Mouse (Mus musculus): ENCODE results near the gene Ifi208.
"Not testable (repeated sequence)": the region's sequence is repeated elsewhere in the genome, so short reads cannot be mapped to it uniquely, and the experiment has no call there.

Ifi208 gene

DNA sequence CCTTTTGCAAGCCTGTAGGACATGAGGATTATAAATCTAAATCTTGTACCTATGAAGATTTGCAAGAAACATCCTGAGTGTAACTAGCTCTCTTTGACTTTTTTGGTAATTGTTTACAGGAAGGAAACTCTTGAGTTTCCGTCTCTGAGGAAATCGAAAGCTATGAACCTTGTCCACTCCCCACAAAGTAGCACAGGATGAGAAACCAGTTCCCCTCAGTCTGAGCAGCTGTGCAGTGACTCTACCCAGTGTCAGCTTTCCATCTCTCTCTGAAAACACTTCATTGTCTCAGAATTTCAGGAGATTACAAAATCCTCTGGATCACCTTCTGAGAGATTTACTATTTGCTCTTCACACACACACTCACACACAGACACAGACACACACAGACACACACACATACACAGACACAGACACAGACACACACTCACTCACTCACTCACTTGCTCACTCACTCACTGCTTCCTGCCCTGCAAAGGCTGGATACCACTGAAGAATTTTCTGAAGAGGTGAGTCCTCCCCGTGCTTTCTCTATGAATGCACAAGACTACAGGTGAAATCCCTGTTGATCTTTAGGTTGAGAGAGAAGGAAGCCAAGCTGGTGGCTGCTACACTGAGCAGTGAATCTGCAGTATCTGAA, at the start of gene Ifi208:
TSS of gene Ifi208 (plus strand) at position 218 of the 640 bp plus-strand sequence.
- DNase-seq (ENCODE audit: low spot score in 2 of 2) = not testable (repeated sequence)

DNA sequence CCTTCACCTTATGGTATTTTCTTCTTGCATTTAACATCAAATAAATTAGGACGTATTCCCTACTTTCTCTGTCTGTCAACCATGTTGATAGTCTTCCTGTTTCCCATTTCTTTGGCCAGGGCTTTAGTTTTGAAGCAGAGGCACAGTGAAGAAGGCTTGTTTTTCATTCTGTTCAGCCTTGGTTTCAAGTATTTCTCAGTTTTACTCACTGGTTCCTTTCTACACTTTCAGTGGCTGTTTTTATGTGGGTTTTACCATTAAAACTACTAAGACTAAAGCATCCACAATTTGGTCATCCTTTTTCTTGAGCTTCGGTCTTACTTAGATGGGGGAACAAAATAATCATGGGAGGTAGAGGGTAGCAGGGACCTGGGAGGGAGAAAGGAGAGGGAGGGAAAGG, 49.4 kb upstream of the Ifi208 start:
- DNase-seq (ENCODE audit: low spot score in 2 of 2) = no peak

DNA sequence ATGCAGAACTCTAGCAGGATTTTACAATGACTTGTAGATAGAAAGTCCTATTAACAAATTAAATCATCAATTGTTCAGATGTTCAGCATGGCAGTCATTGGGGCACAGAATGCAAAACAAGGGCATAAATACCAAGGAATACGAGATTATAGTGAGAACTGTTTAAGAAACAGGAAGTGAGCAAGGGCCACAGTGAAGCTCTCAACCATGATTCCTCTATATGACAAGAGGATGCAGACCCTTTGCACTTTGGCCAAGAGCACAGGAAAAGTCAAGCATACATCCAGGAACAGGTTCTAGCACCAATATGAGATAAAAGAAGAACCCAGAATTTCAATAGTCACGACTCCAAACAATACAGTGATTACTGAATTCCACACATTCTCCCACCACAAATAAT, 46.8 kb upstream of the Ifi208 start:
- DNase-seq (ENCODE audit: low spot score in 2 of 2) = no peak

DNA sequence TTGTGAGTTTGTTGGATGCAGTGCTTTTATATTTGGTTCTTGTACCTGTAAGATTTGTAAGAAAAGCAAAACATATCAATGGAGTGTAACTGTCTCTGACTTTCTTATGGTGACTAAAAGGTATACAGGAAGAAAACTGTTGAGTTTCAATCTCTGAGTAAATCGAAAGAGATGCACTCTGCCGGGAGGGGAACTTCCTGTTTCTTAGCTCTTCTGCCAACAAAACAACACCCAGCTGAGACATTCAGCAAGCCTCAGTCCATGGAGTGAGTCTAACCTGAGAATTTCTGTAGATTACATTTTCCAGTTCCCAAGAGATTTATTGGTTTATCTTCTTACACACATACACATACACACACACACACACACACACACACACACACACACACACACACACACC, 42.9 kb upstream of the Ifi208 start, which contains the start of gene Ifi209:
TSS of gene Ifi209 (plus strand) at position 296 of the 400 bp plus-strand sequence.
- not testable (repeated sequence) for DNase-seq (ENCODE audit: low spot score in 2 of 2)

DNA sequence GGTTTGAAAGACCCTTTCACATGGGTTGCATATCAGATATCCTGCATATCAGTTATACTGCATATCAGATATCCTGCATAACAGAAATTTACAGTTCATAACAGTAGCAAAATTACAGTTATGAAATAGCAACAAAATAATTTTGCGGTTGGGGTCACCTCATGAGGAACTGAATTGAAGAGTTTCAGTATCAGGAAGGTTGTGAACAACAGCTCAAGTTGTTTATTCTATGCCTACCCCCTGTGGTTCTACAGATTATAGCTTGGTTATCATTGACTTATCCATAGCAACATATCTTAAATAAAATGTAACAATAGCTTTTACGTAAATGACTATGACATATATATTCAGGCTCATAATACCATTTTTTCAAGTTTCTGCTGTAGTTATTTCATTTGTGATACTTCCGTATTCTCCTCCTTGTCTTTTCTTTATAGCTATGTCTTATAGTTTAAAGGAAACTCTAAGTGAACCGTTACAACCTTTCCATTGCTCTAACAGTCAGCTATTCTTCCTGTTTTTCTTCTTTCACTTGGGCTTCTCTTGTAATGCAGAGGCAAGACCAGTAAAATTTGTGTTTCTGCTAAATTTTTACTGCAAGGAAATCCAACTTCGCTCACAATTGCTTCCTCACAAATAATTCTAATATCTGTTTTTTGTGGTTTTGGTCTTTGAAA, 39.4 kb upstream of the Ifi208 start:
- DNase-seq (ENCODE audit: low spot score in 2 of 2) = no peak

DNA sequence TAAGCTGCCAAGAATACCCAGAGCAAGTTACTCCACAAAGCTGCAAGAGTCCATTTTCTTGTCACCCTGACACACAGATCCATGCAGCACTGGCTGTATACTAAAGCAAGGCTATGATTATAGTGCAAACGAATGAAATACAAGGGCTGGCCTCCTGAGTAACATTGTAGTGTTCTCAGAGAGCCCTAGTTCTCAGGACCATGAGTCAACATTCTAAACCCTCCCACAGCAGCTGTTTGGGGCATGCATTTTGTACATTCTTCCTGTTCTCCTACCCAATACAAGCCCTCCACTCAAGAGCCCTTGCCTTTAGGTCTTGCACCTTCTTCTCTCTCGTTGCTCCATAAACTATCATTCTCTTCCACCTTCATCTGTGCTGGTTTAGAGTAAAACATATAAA, 28.1 kb upstream of the Ifi208 start:
- no peak for DNase-seq (ENCODE audit: low spot score in 2 of 2)

DNA sequence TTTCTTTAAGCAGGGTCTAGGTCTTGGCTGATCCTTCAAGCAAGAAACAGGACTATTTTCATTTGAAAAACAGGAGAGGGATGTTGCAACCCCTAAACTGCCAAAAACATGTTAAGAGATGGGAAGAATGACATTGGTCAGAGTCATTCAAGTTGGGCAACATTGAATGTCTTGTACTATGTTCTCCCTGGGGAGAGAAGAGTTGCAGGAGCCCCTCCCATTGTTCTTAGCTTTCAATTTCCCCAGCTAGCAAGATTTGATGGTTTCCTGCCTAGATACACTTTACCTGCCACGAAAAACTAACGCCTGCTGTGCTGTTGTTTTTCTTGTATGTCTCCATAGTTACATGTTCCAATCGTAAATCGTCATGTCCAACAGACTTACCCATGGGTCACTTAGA, 15.5 kb upstream of the Ifi208 start:
- DNase-seq (ENCODE audit: low spot score in 2 of 2) = no peak

DNA sequence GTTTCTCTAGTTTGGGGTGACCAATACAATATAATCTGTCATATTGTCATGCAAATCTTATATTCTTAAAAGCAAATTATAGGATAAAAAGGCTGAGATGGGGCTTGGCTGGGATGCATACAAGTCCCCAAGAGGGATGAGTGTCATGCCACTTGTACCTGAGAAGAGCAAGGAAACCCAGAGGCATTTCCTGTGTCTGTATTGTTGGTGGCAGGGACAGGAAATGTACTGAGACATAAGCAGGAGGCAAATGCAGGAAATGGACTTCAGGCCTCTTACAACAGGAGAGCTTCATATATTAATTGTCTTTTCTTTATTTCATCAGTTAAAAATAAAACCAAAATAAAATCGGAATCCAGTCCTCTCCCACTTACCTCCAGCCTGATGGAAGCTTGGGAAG, 5.1 kb downstream of the Ifi208 start:
- not testable (repeated sequence) for DNase-seq (ENCODE audit: low spot score in 2 of 2)

DNA sequence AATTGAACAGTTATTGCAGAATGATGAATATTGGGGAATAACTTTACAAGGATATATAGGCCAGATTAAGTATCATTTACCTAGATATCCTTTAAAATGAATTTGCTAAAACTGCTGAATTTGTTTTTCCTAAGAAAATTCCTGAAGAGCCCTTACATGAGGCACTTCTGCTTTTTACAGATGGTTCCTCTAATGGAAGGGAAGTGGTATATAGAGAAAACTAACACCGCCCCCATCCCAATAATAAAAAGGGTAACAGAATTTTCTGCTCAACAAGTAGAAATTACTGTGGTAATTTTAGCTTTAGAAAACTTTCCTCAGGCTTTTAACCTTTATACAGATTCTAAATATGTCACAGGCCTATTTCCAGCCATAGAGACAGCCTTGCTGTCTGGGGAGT, 20.8 kb downstream of the Ifi208 start:
- no peak for DNase-seq (ENCODE audit: low spot score in 2 of 2)

DNA sequence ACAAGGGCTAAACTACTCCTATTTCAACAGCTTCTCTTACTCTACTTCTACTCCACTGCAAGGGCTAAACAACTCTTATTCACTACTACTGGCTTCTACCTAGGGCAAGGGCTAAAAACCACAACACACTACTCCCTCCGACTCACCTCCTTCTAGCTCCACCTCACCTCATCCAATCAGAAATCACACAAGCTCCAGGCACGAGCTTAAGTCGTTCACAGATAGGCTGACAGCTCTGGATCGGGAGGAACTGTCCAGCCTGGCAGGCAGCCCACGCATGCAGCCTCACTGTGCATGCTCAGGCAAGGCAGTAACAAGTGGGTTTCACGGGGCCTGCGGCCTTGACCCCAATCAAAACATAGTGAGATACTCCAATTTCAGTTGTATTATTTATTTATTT, 59.7 kb downstream of the Ifi208 start:
- no peak for DNase-seq (ENCODE audit: low spot score in 2 of 2)

DNA sequence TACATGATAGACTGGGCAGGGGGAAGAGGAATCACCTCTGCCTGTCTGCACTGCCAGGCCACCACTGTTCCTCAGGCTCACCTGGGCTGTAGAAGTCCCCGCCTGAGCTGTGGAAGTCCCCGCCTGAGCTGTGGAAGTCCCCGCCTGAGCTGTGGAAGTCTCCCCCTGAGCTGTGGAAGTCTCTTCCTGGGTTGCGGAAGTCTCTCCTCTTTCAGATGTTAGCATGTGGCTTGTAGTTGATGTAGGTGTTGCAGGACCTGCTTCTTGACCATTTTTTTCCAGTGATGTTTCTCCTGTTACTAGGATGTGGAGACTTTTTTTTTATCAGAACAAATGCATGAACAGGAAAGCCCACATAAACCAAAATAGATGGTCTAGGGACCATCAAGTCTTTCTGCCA, 61.5 kb downstream of the Ifi208 start:
- not testable (repeated sequence) for DNase-seq (ENCODE audit: low spot score in 2 of 2)

DNA sequence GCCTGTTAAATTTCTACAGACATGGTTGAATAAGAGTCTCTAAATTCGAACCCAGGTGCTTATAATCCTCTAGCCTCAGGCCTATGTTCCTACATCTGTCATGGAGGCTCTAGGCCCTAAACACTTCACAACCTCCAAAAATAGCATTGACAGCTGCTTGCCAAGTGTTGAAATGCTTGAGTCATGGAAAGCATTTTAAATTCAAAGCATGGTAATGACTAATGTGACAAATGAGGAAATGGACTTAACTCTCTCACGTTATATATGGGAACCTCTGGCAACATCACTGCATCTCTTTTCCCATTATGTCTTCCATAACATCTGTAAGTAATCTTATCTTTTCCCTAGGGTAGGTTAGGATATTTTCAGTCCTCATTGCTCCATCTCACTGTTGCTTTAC, 63.5 kb downstream of the Ifi208 start:
- no peak for DNase-seq (ENCODE audit: low spot score in 2 of 2)

DNA sequence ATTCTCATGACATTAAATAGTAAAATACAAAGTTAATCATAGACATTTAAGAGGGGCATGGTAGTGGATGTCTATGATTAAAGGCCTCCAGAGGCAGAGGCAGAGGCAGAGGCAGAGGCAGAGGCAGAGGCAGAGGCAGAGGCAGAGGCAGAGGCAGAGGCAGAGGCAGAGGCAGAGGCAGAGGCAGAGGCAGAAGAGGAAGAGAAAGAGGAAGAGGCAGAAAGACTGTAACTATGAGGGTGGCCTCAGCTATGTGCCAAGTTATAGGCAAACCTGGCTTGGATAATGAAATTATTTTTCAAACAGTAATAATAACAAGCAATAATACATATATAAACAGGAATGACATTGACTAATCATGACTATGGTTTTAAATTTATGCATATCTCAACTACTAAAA, 67.1 kb downstream of the Ifi208 start:
- no peak for DNase-seq (ENCODE audit: low spot score in 2 of 2)

DNA sequence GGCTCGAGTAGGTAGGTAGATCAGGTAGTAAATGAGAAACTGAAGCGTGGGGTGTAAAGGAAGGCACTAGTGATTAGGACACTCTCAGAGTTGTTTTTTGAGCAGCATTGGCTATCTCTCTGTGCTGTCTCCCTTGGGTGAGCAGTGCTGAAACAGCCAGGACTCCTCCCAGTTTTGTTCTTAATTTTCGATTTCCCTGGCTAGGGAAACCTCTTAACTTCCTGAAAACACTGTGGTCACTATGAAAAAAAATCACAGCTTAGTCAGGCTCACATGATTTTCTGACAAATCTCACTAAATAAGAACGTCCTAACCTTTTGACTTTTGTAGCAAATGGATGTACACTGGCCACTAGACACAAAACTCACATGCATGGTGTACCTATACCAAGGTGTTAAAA, 68.2 kb downstream of the Ifi208 start, which contains the start of gene Ifi207:
TSS of gene Ifi207 (minus strand) at position 92 of the 400 bp plus-strand sequence.
- DNase-seq (ENCODE audit: low spot score in 2 of 2) = no peak

DNA sequence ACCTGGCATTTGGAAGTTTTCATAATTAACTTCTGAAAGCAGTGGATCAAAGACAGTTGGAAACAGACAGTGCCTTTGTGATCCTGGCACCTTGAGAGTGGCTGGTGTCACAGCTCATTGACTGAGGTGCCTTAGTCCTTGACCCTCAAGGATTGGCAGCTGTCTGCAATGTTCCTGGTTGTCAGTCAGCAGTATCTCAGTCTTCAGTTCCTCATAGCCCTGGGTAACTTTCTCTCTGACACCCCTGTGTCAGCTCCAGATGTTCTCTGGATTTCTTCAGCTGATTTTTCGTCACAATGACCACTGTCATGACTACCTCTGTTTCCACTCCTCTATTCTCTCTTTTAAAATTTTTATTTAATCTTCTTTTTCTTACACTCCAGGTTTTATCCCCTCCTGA, 68.8 kb downstream of the Ifi208 start:
- DNase-seq (ENCODE audit: low spot score in 2 of 2) = no peak
